Mouse (Mus musculus): ENCODE results near the gene Tubgcp5. TPM values are rescaled to one million over a fixed set of nuclear protein-coding genes. Genes with fewer than 3 reads are reported as not detected.

Tubgcp5 gene
- total and polyA plus RNA-seq, 3 experiments, result 2.6 to 53.4 (median 45.6) TPM

DNA sequence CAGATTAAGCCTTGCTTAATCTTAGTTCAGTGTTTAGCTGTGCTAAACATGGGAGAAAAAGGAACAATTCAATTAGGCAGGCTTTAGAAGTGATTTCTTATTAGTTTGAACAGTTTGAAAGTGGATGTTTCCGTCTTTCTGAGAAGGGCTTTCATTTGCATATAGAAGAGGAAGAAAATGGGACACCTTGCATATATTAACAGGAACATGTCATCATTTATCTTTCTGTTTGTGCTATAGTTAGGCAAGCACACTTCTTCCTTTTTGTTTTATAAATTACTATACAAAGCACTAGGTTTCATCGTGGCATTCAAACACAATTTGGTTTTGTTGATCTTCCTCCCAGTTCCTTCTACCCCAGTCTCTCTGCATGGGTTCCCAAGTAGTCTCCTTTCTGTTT lies 63.8 kb downstream of the Tubgcp5 start:
- DNase-seq (ENCODE audit: low spot score) (no peak), ATAC-seq (ENCODE audit: extremely low read depth, insufficient number of reproducible peaks, low FRiP score, poor library complexity, severe bottlenecking) (no peak)
- H3K9me3 ChIP-seq (replicated peaks), result no peaks in the 10 kb centered on the region
- peaks cover 9% of the 10 kb centered on the region for H3K4me1 ChIP-seq (ENCODE audit: insufficient read depth, low read depth, low read length)
- no peak overlapping the region for H3K4me3 ChIP-seq (ENCODE audit: low read depth, low read length)
- peaks cover 12% of the 10 kb centered on the region for H3K36me3 ChIP-seq (replicated peaks)
- no peak for TF ChIP-seq CTCF (IDR thresholded peaks at IDR 0.05; ENCODE audit: low read depth, low read length)
- no peak for TF ChIP-seq GATA2 (IDR thresholded peaks at IDR 0.05; ENCODE audit: borderline replicate concordance, low read depth, low read length)
- TF ChIP-seq GATA1 (IDR thresholded peaks at IDR 0.05; ENCODE audit: borderline replicate concordance, low read length), result no peak
- TF ChIP-seq POLR2AphosphoS5 (IDR thresholded peaks at IDR 0.05; ENCODE audit: insufficient replicate concordance, low read depth, low read length), result no peak
- TF ChIP-seq TAL1 (conservative IDR thresholded peaks at IDR 0.05; ENCODE audit: low read depth, low read length), result no peak
- H3K27me3 ChIP-seq (ENCODE audit: insufficient read depth, low read length), result no peaks in the 10 kb centered on the region

- DNase-seq (ENCODE audit: low spot score) (no peak), ATAC-seq (ENCODE audit: extremely low read depth, insufficient number of reproducible peaks, low FRiP score, poor library complexity, severe bottlenecking) (no peak)
- H3K4me3 ChIP-seq (ENCODE audit: low read depth, low read length), result no peak overlapping the region
- no peaks in the 10 kb centered on the region for H3K27me3 ChIP-seq (ENCODE audit: insufficient read depth, low read length)
- TF ChIP-seq TAL1 (conservative IDR thresholded peaks at IDR 0.05; ENCODE audit: low read depth, low read length) (no peak), POLR2AphosphoS5 (IDR thresholded peaks at IDR 0.05; ENCODE audit: insufficient replicate concordance, low read depth, low read length) (no peak), GATA2 (IDR thresholded peaks at IDR 0.05; ENCODE audit: borderline replicate concordance, low read depth, low read length) (no peak), GATA1 (IDR thresholded peaks at IDR 0.05; ENCODE audit: borderline replicate concordance, low read length) (no peak), CTCF (IDR thresholded peaks at IDR 0.05; ENCODE audit: low read depth, low read length) (no peak)
- H3K9me3 ChIP-seq (replicated peaks), result no peaks in the 10 kb centered on the region
- peaks cover 18% of the 10 kb centered on the region for H3K36me3 ChIP-seq (replicated peaks)
- H3K4me1 ChIP-seq (ENCODE audit: insufficient read depth, low read depth, low read length), result peaks cover 9% of the 10 kb centered on the region
Observed at GRCm38 (mm10) chr7:55858836-55859517, 65.0 kb downstream of the Tubgcp5 start.

DNA sequence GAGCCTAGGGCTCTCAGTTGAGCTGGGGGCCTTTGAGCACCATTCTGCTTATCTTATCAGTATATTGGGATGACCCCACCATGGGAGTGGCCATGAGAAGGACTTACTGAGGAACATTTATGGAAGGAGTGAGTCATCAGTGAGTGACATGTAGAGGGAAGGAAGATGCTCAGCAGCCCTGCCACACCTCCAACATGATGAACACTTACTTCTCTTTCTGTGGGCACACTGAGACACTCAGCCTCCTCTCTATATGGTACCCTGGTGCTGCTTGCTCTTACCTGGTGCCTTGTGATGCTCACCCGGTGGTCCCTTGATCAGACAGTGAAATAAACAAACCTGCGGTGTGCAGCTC lies 65.5 kb downstream of the Tubgcp5 start:
- H3K36me3 ChIP-seq (replicated peaks), result peaks cover 17% of the 10 kb centered on the region
- H3K4me1 ChIP-seq (ENCODE audit: insufficient read depth, low read depth, low read length), result peaks cover 9% of the 10 kb centered on the region
- no peaks in the 10 kb centered on the region for H3K9me3 ChIP-seq (replicated peaks)
- no peak for TF ChIP-seq POLR2AphosphoS5 (IDR thresholded peaks at IDR 0.05; ENCODE audit: insufficient replicate concordance, low read depth, low read length)
- TF ChIP-seq TAL1 (conservative IDR thresholded peaks at IDR 0.05; ENCODE audit: low read depth, low read length), result no peak
- TF ChIP-seq CTCF (IDR thresholded peaks at IDR 0.05; ENCODE audit: low read depth, low read length), result no peak
- no peak for TF ChIP-seq GATA1 (IDR thresholded peaks at IDR 0.05; ENCODE audit: borderline replicate concordance, low read length)
- TF ChIP-seq GATA2 (IDR thresholded peaks at IDR 0.05; ENCODE audit: borderline replicate concordance, low read depth, low read length), result no peak
- ATAC-seq (ENCODE audit: extremely low read depth, insufficient number of reproducible peaks, low FRiP score, poor library complexity, severe bottlenecking) (no peak), DNase-seq (ENCODE audit: low spot score) (no peak)
- H3K4me3 ChIP-seq (ENCODE audit: low read depth, low read length), result no peak overlapping the region
- H3K27me3 ChIP-seq (ENCODE audit: insufficient read depth, low read length), result no peaks in the 10 kb centered on the region

DNA sequence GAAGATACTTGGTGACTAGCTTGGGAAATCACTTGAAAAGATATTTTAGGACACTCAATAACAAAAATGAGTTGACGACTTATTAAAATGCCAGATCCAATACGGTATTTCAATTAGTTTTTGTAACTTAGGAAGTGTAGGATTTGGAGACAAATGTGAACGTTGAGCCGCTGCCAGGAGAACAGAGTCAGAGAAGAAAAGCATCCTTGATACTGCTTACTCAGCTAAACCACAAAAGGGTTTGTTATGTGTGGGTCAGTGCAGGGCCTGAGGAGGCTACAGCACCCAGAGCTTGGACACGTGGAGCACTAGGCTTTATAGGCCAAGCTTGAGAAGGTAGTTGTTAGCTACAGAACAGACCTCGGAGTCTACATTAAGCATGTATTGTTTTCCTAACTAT lies 66.0 kb downstream of the Tubgcp5 start:
- ATAC-seq (ENCODE audit: extremely low read depth, insufficient number of reproducible peaks, low FRiP score, poor library complexity, severe bottlenecking), result no peak
- Histone ChIP-seq H3K27me3 (ENCODE audit: insufficient read depth, low read length) (no peaks in the 10 kb centered on the region), H3K4me1 (ENCODE audit: insufficient read depth, low read depth, low read length) (peaks cover 9% of the 10 kb centered on the region), H3K4me3 (ENCODE audit: low read depth, low read length) (no peak overlapping the region), H3K9me3 (replicated peaks) (no peaks in the 10 kb centered on the region), H3K36me3 (replicated peaks) (peaks cover 17% of the 10 kb centered on the region)
- no peak for DNase-seq (ENCODE audit: low spot score)
- no peak for TF ChIP-seq POLR2AphosphoS5 (IDR thresholded peaks at IDR 0.05; ENCODE audit: insufficient replicate concordance, low read depth, low read length)
- no peak for TF ChIP-seq CTCF (IDR thresholded peaks at IDR 0.05; ENCODE audit: low read depth, low read length)
- no peak for TF ChIP-seq TAL1 (conservative IDR thresholded peaks at IDR 0.05; ENCODE audit: low read depth, low read length)
- no peak for TF ChIP-seq GATA2 (IDR thresholded peaks at IDR 0.05; ENCODE audit: borderline replicate concordance, low read depth, low read length)

DNA sequence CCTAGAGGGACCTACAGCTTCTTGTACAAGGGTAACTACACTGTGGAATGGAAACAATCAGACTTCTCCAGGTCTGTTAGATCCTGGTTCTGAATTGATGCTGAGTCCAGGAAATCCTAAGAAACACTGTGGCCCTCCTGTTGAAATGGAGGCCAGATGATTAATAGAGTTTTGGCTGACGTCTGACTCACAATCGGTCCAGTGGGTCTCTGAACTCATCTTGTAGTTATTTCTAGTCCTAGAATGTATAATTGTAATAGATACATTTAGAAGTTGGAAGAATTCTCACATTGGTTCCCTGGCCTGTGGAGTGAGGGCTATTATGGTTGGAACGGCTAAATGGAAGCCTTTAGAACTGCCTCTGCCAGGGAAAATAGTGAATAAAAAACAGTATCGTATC lies 67.2 kb downstream of the Tubgcp5 start:
- H3K4me1 ChIP-seq (ENCODE audit: insufficient read depth, low read depth, low read length), result peaks cover 8% of the 10 kb centered on the region; the same call in 1 of the 2 replicates
- ATAC-seq (ENCODE audit: extremely low read depth, insufficient number of reproducible peaks, low FRiP score, poor library complexity, severe bottlenecking) (no peak), DNase-seq (ENCODE audit: low spot score) (no peak)
- peaks cover 16% of the 10 kb centered on the region for H3K36me3 ChIP-seq (replicated peaks)
- no peak for TF ChIP-seq TAL1 (conservative IDR thresholded peaks at IDR 0.05; ENCODE audit: low read depth, low read length)
- no peak for TF ChIP-seq GATA1 (IDR thresholded peaks at IDR 0.05; ENCODE audit: borderline replicate concordance, low read length)
- no peak for TF ChIP-seq GATA2 (IDR thresholded peaks at IDR 0.05; ENCODE audit: borderline replicate concordance, low read depth, low read length)
- TF ChIP-seq CTCF (IDR thresholded peaks at IDR 0.05; ENCODE audit: low read depth, low read length), result no peak
- TF ChIP-seq POLR2AphosphoS5 (IDR thresholded peaks at IDR 0.05; ENCODE audit: insufficient replicate concordance, low read depth, low read length), result no peak
- no peaks in the 10 kb centered on the region for H3K27me3 ChIP-seq (ENCODE audit: insufficient read depth, low read length)
- no peak overlapping the region for H3K4me3 ChIP-seq (ENCODE audit: low read depth, low read length)
- no peaks in the 10 kb centered on the region for H3K9me3 ChIP-seq (replicated peaks)

- ATAC-seq (ENCODE audit: extremely low read depth, insufficient number of reproducible peaks, low FRiP score, poor library complexity, severe bottlenecking) (no peak), DNase-seq (ENCODE audit: low spot score) (no peak)
- Histone ChIP-seq H3K9me3 (replicated peaks) (no peaks in the 10 kb centered on the region), H3K4me1 (ENCODE audit: insufficient read depth, low read depth, low read length) (peaks cover 6% of the 10 kb centered on the region; the same call in 1 of the 2 replicates), H3K36me3 (replicated peaks) (peaks cover 10% of the 10 kb centered on the region), H3K4me3 (ENCODE audit: low read depth, low read length) (no peak overlapping the region), H3K27me3 (ENCODE audit: insufficient read depth, low read length) (no peaks in the 10 kb centered on the region)
- TF ChIP-seq GATA2 (IDR thresholded peaks at IDR 0.05; ENCODE audit: borderline replicate concordance, low read depth, low read length), result no peak
- TF ChIP-seq TAL1 (conservative IDR thresholded peaks at IDR 0.05; ENCODE audit: low read depth, low read length), result no peak
- no peak for TF ChIP-seq CTCF (IDR thresholded peaks at IDR 0.05; ENCODE audit: low read depth, low read length)
- TF ChIP-seq GATA1 (IDR thresholded peaks at IDR 0.05; ENCODE audit: borderline replicate concordance, low read length), result no peak
- no peak for TF ChIP-seq POLR2AphosphoS5 (IDR thresholded peaks at IDR 0.05; ENCODE audit: insufficient replicate concordance, low read depth, low read length)
Observed at GRCm38 (mm10) chr7:55865044-55865443, 71.1 kb downstream of the Tubgcp5 start.
